Mouse (Mus musculus) forebrain, embryonic 16.5 days (tissue): ENCODE data around the gene Borcs6. TPM values are rescaled to one million over a fixed set of nuclear protein-coding genes. Genes with fewer than 3 reads are reported as not detected.
A peak's percentile ranks its signal among the peaks of the same experiment; 100 is the strongest.

Source experiments
- ATAC-seq: fragments of 200-750 bp; cut with Nextera tagmentation; 2 replicates; pipeline ENCODE4 v1.8.0; 2017; ENCODE audit warnings: mild to moderate bottlenecking, moderate library complexity
- H3K27ac ChIP-seq: fragments of 300-500 bp; sonication (generic); 2 replicates; pipeline ENCODE4 v1.5.1; 2014; ENCODE audit warnings: low read length, control low read depth
- H3K27me3 ChIP-seq: fragments of 300-500 bp; sonication (generic); replicated peaks from 2 replicates; pipeline ENCODE4 v1.6.1; 2014; ENCODE audit warnings: low read length; ENCODE audit not compliant: control insufficient read depth, insufficient read depth
- H3K36me3 ChIP-seq: fragments of 300-500 bp; sonication (generic); 2 replicates; pipeline ENCODE4 v1.6.1; 2014; ENCODE audit not compliant: control insufficient read depth, insufficient read depth
- H3K4me1 ChIP-seq: fragments of 300-500 bp; sonication (generic); replicated peaks from 2 replicates; pipeline ENCODE4 v1.6.1; 2014; ENCODE audit warnings: low read length; ENCODE audit not compliant: control insufficient read depth, insufficient read depth
- H3K4me2 ChIP-seq: fragments of 300-500 bp; sonication (generic); 2 replicates; pipeline ENCODE4 v1.6.1; 2014; ENCODE audit warnings: mild to moderate bottlenecking, low read length, control low read depth
- H3K4me3 ChIP-seq: fragments of 300-500 bp; sonication (generic); replicated peaks from 2 replicates; pipeline ENCODE4 v1.5.1; 2014; ENCODE audit warnings: mild to moderate bottlenecking, low read length, control low read depth
- H3K9ac ChIP-seq: fragments of 300-500 bp; sonication (generic); replicated peaks from 2 replicates; pipeline ENCODE4 v1.6.1; 2014; ENCODE audit warnings: low read depth, low read length, control low read depth
- H3K9me3 ChIP-seq: fragments of 300-500 bp; sonication (generic); 2 replicates; pipeline ENCODE4 v1.6.1; 2016; ENCODE audit warnings: low read length; ENCODE audit not compliant: control insufficient read depth
- WGBS: fragments of 180-500 bp; shearing (Covaris S2); extraction: QIAGEN DNeasy Blood & Tissue Kit; methylation state at CpG from one replicate; pipeline ENCODE4 v1.1.7; 2014; 5-methylcytosine and 5-hydroxymethylcytosine counted together
- polyA plus RNA-seq: library from polyadenylated mRNA; unstranded; fragments of >200 nt; fragmentation: Nextera tagmentation; extraction: Ambion mirVana; gene quantifications from 2 replicates; pipeline ENCODE4 v1.2.1, GENCODE M21; 2015

Gene Borcs6
- polyA plus RNA-seq, 1 experiment from 2014 or later = 11.4 TPM

- 3% methylated on average over 27 of the region's 27 CpGs for WGBS
- Histone ChIP-seq H3K4me1 (peaks cover 68% of the 10 kb centered on the region), H3K27ac (peak overlapping the region; percentile 64), H3K9ac (peak overlapping the region; percentile 47), H3K4me2 (peak overlapping the region; percentile 75), H3K9me3 (no peaks in the 10 kb centered on the region), H3K36me3 (no peaks in the 10 kb centered on the region), H3K27me3 (no peaks in the 10 kb centered on the region), H3K4me3 (peak overlapping the region; percentile 46)
- ATAC-seq = no peak
Observed at GRCm38 (mm10) chr11:69095511-69096231, 36.2 kb downstream of the Borcs6 start.

- H3K27ac ChIP-seq = peak overlapping the region; percentile 87
- peaks cover 2% of the 10 kb centered on the region; the same call in 1 of the 2 replicates for H3K36me3 ChIP-seq
- H3K4me3 ChIP-seq = peak overlapping the region; percentile 31
- no peaks in the 10 kb centered on the region for H3K27me3 ChIP-seq
- peak overlapping the region; percentile 75 for H3K4me2 ChIP-seq
- H3K4me1 ChIP-seq = peaks cover 66% of the 10 kb centered on the region
- 10% methylated on average over 9 of the region's 9 CpGs for WGBS
- no peaks in the 10 kb centered on the region for H3K9me3 ChIP-seq
- no peak for ATAC-seq
- H3K9ac ChIP-seq = peak overlapping the region; percentile 47
Observed at GRCm38 (mm10) chr11:69096360-69096986, 37.0 kb downstream of the Borcs6 start.

GRCm38 (mm10) chr11:69096987-69097900, 37.7 kb downstream of the Borcs6 start:
- H3K4me1 ChIP-seq = peaks cover 60% of the 10 kb centered on the region
- H3K27me3 ChIP-seq = no peaks in the 10 kb centered on the region
- H3K9me3 ChIP-seq = no peaks in the 10 kb centered on the region
- peaks cover 6% of the 10 kb centered on the region; the same call in 1 of the 2 replicates for H3K36me3 ChIP-seq
- peak overlapping the region; percentile 47 for H3K9ac ChIP-seq
- peak overlapping the region; percentile 31 for H3K4me3 ChIP-seq
- ATAC-seq = no peak
- WGBS = 1% methylated on average over 29 of the region's 29 CpGs
- peak overlapping the region; percentile 87 for H3K27ac ChIP-seq
- H3K4me2 ChIP-seq = peak overlapping the region; percentile 61

GRCm38 (mm10) chr11:69098039-69098761, 38.7 kb downstream of the Borcs6 start:
- peaks cover 60% of the 10 kb centered on the region for H3K4me1 ChIP-seq
- peak overlapping the region; percentile 67 for H3K9ac ChIP-seq
- WGBS = 16% methylated on average over 8 of the region's 8 CpGs

GRCm38 (mm10) chr11:69098762-69099091, 39.2 kb downstream of the Borcs6 start:
- H3K9me3 ChIP-seq = no peaks in the 10 kb centered on the region
- H3K27me3 ChIP-seq = no peaks in the 10 kb centered on the region
- no peak for ATAC-seq
- peak overlapping the region; percentile 78 for H3K4me2 ChIP-seq
- H3K4me3 ChIP-seq = peak overlapping the region; percentile 53
- H3K36me3 ChIP-seq = peaks cover 12% of the 10 kb centered on the region
- peak overlapping the region; percentile 67 for H3K9ac ChIP-seq
- peaks cover 60% of the 10 kb centered on the region for H3K4me1 ChIP-seq
- 0% methylated on average over 19 of the region's 19 CpGs for WGBS
- peak overlapping the region; percentile 87 for H3K27ac ChIP-seq

More at GRCm38 (mm10) chr11:69098039-69098761, 38.7 kb downstream of the Borcs6 start:
- Histone ChIP-seq H3K4me3 (peak overlapping the region; percentile 53), H3K27me3 (no peaks in the 10 kb centered on the region), H3K27ac (peak overlapping the region; percentile 87), H3K36me3 (peaks cover 7% of the 10 kb centered on the region), H3K4me2 (peak overlapping the region; percentile 78), H3K9me3 (no peaks in the 10 kb centered on the region)
- no peak for ATAC-seq

GRCm38 (mm10) chr11:69099177-69099914, 39.8 kb downstream of the Borcs6 start:
- WGBS = under 1% methylated on average over 22 of the region's 22 CpGs
- peak overlapping the region; percentile 78 for H3K4me2 ChIP-seq
- peaks cover 58% of the 10 kb centered on the region for H3K4me1 ChIP-seq
- no peaks in the 10 kb centered on the region for H3K9me3 ChIP-seq
- peak overlapping the region; percentile 87 for H3K27ac ChIP-seq
- peak overlapping the region; percentile 67 for H3K9ac ChIP-seq
- H3K36me3 ChIP-seq = peaks cover 18% of the 10 kb centered on the region
- H3K27me3 ChIP-seq = no peaks in the 10 kb centered on the region
- no peak for ATAC-seq
- peak overlapping the region; percentile 53 for H3K4me3 ChIP-seq

- WGBS = under 1% methylated on average over 23 of the region's 23 CpGs
Observed at GRCm38 (mm10) chr11:69099915-69100345, 40.4 kb downstream of the Borcs6 start.

GRCm38 (mm10) chr11:69100639-69101360, 41.3 kb downstream of the Borcs6 start:
- H3K4me2 ChIP-seq = peak overlapping the region; percentile 78
- H3K36me3 ChIP-seq = peaks cover 22% of the 10 kb centered on the region
- peaks cover 50% of the 10 kb centered on the region for H3K4me1 ChIP-seq
- no peaks in the 10 kb centered on the region for H3K27me3 ChIP-seq
- H3K27ac ChIP-seq = no peak overlapping the region
- no peak for ATAC-seq
- 89% methylated on average over 20 of the region's 20 CpGs for WGBS
- H3K4me3 ChIP-seq = peak overlapping the region; percentile 53; the same call in 1 of the 2 replicates
- peak overlapping the region; percentile 67; the same call in 1 of the 2 replicates for H3K9ac ChIP-seq
- no peaks in the 10 kb centered on the region for H3K9me3 ChIP-seq

More at GRCm38 (mm10) chr11:69099915-69100345, 40.4 kb downstream of the Borcs6 start:
- ATAC-seq = peak; percentile 37
- no peaks in the 10 kb centered on the region for H3K27me3 ChIP-seq
- H3K4me1 ChIP-seq = peaks cover 56% of the 10 kb centered on the region
- H3K4me2 ChIP-seq = peak overlapping the region; percentile 78
- peak overlapping the region; percentile 67 for H3K9ac ChIP-seq
- H3K4me3 ChIP-seq = peak overlapping the region; percentile 53
- peak overlapping the region; percentile 87 for H3K27ac ChIP-seq
- H3K9me3 ChIP-seq = no peaks in the 10 kb centered on the region
- peaks cover 18% of the 10 kb centered on the region for H3K36me3 ChIP-seq
